Mouse (Mus musculus) brain, embryonic 14.5 days (tissue): ENCODE measurements around the gene Cxcl12. TPM values are rescaled to one million over a fixed set of nuclear protein-coding genes. Genes with fewer than 3 reads are reported as not detected.

Experiments
- DNase-seq: peaks from one replicate; pipeline ENCODE4 v3.0.0-alpha.2; 2011; ENCODE audit warnings: low read depth
- CTCF ChIP-seq: fragments of 200-500 bp; IDR thresholded peaks from 2 replicates; pipeline ENCODE4 v1.5.1; 2012; ENCODE audit warnings: inconsistent platforms, mild to moderate bottlenecking, moderate library complexity, borderline replicate concordance; ENCODE audit not compliant: insufficient read depth, insufficient read length; ENCODE audit errors: extremely low read depth
- POLR2A ChIP-seq: fragments of 200-500 bp; IDR thresholded peaks from 2 replicates; pipeline ENCODE4 v1.6.1; 2012; ENCODE audit warnings: mild to moderate bottlenecking, inconsistent platforms, borderline replicate concordance; ENCODE audit not compliant: poor library complexity, insufficient read depth, insufficient read length, severe bottlenecking; ENCODE audit errors: extremely low read depth
- polyA plus RNA-seq: library from polyadenylated mRNA; depleted of rRNA; stranded (reverse); fragments of >200 nt; gene quantifications from 2 replicates; pipeline ENCODE4 v1.2.3, GENCODE M21; 2012

Gene Cxcl12
- polyA plus RNA-seq, 1 experiment: 73.6 TPM

DNA sequence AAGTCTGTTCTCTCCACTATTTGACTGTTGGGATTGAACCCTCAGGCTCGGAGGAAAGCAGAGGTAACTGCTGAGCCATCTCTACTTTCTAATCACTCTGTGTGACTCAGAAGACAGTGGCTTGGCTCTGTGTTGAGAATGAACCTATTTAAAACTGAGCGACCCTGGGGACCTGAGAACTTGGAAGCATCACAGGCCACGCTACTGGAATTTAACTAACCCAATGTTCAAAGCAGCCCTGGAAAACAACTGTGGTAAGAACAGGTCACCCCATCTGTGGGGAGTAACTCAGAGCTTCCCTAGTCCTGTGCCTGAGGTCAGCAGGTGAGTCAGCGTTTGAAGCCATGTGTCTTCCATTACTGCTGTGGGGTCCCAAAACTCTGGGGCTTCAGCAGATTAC is 17.0 kb downstream of the Cxcl12 start:
- no peak for DNase-seq
- TF ChIP-seq POLR2A (no peak), CTCF (no peak)

DNA sequence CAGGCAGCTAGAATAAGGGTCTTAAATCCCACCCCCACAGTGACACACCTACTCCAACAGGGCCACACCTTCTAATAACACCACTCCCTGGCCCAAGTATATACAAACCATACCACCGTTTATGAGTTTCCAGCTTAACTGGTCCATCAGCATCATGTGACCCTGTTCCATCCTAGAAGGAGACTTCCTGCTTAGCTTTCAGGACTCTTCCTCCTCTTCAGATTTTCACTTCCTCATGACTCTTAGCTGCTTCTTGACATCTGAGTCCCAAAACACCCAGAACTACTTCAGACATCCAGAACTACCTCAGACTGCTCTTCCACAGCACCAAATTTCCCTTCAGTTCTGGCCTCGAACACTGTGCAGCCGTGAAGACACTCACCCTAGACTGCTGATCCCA is 22.1 kb downstream of the Cxcl12 start:
- no peak for TF ChIP-seq CTCF
- no peak for TF ChIP-seq POLR2A

DNA sequence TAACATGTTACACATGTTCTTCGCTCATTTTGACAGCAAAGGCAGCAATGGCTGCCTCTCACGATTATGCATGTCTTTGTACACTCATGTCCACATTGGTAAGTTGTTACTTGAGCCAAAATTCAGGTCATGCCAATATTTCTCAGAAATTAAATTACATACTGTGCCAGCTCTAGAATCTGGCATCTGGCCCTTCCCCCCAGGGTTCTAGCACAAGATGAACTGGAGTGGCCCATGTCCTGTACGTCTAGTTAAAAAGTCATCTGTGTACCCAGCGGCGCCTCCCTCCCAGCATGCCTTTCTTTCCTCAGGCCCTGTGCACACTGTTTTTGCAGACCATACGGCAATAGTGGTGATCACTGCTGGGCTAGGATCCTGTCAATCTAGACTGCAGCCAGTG is 23.4 kb downstream of the Cxcl12 start:
- TF ChIP-seq POLR2A (no peak), CTCF (no peak)
- DNase-seq: no peak

More for the DNA sequence above, 22.1 kb downstream of the Cxcl12 start:
- DNase-seq: no peak

DNA sequence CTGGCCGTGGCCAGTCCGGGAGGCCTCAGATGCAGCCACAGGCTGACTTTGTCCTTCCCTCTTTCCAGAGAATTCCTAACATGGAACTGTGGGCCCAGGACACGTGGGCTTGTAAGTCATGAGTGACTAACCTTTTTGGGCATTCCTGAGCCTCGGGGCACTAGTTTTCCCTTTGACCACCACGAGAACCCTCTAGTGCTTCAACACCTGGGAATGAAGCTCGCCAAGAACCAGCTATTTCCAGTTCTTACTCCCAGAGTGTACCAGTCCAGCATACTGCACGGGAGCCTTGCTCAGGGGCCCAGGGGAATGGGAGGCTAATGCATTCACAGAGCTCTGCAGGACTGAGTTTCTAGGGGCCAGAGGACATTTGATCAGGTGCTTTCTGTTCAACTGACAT is 24.3 kb downstream of the Cxcl12 start:
- no peak for DNase-seq
- TF ChIP-seq CTCF: no peak
- TF ChIP-seq POLR2A: no peak

DNA sequence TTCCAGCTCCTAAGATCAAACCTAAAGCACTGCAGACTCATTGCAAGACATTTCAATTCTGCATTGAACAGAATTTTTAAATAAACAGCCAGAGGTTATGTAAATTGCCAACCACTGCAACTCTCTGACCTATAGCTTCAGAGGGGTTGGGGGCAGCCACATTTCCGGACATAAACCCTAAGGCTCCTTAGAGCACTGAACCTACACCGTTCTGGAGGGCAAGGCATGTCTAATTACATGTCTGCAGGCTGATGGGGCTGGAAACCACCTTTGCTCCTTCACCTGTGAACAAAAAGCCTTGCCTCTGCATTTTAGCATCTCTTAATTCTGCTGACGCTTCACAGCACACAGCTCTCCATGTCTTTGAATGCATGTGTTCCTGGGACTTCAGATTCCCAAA is 26.9 kb downstream of the Cxcl12 start:
- DNase-seq: no peak
- TF ChIP-seq POLR2A (no peak), CTCF (no peak)

DNA sequence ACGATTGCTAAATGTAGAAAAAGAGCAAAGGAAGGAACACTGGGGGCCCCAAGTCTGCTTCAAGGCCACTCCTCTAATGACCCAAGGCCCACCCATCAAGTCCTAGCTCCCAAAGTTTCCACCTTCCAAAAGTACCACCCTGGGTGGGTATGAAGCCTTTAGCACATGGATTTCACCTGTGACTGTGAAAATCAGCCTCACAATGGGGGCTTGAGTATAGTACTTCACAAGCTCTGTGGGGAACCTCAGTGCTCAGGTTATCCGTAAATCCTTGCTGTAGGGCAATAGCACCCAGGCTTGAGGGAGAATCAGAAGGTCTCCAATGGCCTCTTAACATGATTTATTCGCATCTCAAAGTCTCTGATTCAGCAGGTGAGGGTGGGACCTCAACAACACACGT is 30.5 kb downstream of the Cxcl12 start:
- DNase-seq: no peak
- TF ChIP-seq POLR2A: no peak
- TF ChIP-seq CTCF: no peak

DNA sequence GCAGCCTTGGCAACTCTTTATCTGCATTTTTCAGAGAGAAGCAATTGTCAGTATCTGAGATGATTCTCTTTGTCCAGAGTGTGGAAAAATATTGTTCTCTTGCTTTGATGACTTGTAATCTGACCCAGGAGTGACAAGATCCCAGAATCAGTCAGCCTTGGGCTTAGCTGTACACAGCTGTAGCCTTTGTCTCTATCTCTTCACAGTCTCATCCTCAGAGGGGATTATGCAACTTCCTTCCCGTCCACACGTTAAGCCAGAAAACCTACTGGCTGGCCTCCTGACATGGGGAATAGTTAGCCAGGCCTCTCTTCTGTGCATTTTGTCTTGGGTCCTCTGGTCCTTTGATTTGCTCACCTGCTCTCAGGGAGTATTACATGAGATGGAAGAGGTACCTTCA is 31.4 kb downstream of the Cxcl12 start:
- no peak for DNase-seq
- TF ChIP-seq POLR2A (no peak), CTCF (no peak)

DNA sequence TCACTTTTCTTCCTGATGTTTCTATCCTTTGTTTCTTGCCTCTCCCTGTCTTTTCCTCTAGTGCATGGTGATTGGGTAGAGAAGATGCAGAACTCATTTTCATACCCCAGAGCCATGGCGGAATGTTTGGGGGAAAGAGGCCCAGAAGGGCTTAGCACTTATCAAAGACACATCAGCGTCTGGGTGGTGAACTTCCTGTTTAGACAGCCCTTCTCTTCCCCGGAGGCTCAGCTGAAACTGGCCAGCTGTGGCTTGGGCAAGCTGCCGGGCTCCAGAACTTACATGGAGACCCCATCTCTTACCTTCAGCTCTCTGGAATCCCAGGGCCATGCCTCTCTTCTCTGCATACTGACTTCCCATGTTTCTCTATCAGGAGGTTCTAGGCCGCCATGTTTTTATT is 32.6 kb downstream of the Cxcl12 start:
- no peak for DNase-seq
- TF ChIP-seq CTCF: no peak
- no peak for TF ChIP-seq POLR2A

DNA sequence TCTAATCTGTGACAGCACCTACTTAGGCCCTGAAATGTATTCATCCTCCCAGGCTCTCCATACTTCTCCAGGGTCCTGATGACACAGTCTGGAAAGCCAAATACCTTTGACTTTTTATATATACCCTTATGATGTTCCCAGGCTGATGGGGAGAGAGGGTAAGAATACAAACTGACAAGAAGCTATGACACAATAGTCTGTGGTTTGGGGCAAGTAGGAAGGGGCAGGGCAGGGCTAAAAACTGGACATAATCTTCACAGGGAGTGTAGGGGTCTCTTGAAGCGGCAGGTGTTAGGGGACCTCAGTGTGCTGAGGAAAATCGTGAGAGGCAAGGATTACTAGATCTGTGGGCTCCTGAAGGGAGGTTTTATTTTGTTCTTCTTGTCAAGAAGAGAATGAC is 33.1 kb downstream of the Cxcl12 start:
- TF ChIP-seq CTCF: no peak
- TF ChIP-seq POLR2A: no peak
- no peak for DNase-seq

DNA sequence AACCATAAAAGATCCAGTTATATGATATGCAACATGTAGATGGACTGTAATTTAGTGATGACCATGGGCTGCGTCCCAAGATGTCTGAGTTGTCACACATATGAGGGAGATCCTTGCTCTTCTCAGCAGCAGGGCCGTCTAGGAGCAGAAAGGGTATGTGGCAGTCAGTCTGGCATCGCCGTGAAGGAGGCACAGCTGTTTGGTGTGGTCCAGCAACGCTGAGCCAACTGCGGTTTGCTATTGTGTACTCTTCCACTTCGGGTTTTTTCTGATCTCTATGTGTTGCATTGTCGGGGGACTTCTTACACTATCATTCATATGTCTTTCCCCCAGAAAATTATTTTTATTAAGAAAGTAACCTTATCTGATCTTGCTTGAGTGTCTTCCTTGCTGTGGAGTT is 33.5 kb downstream of the Cxcl12 start:
- DNase-seq: no peak
- no peak for TF ChIP-seq CTCF
- no peak for TF ChIP-seq POLR2A

DNA sequence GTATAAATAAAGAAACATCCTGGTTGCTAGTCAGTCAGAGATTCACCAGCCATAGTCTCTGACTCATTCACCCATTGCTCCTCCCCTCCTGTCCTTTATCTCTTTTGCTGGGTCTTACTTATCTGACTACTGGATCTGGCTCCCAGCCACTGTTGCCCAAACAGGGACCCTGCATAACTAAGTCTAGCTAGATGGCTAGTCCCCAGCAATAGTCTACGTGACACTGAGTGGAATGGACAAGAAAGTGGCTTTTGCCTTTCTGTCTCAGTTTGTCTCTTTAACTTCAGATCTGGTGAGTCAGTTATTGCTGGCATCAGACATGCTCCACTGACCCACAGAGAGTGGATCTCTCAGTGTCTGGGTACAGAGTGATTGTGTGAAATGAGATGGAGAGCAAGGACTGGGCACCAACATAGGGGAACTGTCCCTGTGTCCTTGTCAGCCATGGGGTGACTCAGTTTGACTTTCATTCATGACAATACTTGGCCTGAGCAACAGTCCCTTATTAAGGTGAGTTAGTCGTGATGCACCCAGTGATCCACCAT is 34.6 kb downstream of the Cxcl12 start:
- no peak for DNase-seq
- no peak for TF ChIP-seq CTCF

DNA sequence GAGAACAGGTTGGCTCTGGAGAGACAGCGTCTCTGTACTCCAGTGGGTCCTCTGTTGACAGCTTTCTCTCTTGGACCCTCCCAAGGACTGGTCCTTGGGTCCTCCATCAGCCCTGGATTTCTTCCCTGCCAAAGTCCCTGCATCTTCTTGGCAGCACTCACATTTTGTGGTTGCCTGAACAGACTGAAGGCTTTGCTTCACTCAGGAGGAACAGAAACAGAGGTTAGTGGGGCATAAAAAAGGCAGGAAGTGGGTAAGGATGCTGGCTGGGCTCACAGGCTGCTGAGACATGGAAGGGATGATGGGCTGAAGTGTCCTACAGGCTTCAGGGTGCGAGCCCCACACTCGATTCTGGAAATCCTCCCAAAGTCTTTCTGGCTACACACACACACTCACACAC is 35.8 kb downstream of the Cxcl12 start:
- DNase-seq: no peak
- no peak for TF ChIP-seq POLR2A
- TF ChIP-seq CTCF: no peak

DNA sequence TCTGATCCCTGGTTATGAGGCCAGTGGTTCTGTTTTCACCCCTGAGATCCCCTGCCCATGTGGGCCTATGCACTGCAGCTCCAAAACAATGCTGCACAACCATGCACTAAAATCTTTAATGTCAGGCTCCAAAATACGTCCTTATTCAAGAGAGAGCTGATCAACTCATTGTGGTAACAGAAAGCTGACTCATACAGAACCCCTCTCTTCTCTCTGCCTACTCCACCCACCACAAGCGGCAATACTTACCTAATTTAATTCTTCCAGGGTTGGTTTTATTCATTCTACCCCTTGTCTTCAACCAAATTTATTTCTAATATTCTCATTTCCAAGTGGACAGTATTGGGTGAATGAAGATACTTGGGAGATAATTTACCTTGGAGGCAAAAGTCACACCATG is 38.5 kb downstream of the Cxcl12 start:
- no peak for TF ChIP-seq POLR2A
- no peak for TF ChIP-seq CTCF
- DNase-seq: no peak
